Mouse (Mus musculus) G1E (cell line): ENCODE measurements around the gene Zzz3. TPM values are rescaled to one million over a fixed set of nuclear protein-coding genes. Genes with fewer than 3 reads are reported as not detected.

Source experiments
- ATAC-seq: 2 replicates; pipeline ENCODE4 v1.8.0; 2016; ENCODE audit warnings: mild to moderate bottlenecking; ENCODE audit not compliant: insufficient number of reproducible peaks, poor library complexity, low FRiP score, severe bottlenecking; ENCODE audit errors: extremely low read depth
- DNase-seq: peaks from one replicate; pipeline ENCODE4 v3.0.0; 2012; ENCODE audit warnings: low spot score
- H3K27me3 ChIP-seq: 2 replicates; pipeline ENCODE4 v1.6.1; 2012; ENCODE audit warnings: mild to moderate bottlenecking, low read length, inconsistent platforms; ENCODE audit not compliant: insufficient read depth
- H3K36me3 ChIP-seq: replicated peaks from 2 replicates; pipeline ENCODE3; 2012; ENCODE audit warnings: mild to moderate bottlenecking, inconsistent platforms
- H3K4me1 ChIP-seq: 2 replicates; pipeline ENCODE4 v1.6.1; 2012; ENCODE audit warnings: low read depth, low read length, inconsistent platforms, mixed read lengths; ENCODE audit not compliant: insufficient read depth
- H3K4me3 ChIP-seq: 2 replicates; pipeline ENCODE4 v1.5.1; 2012; ENCODE audit warnings: low read depth, mild to moderate bottlenecking, inconsistent platforms, low read length, moderate library complexity, mixed read lengths
- H3K9me3 ChIP-seq: replicated peaks from 2 replicates; pipeline ENCODE4 v1.6.1; 2012; ENCODE audit warnings: inconsistent platforms
- CTCF ChIP-seq: IDR thresholded peaks from 2 replicates; pipeline ENCODE4 v1.5.1; 2012; ENCODE audit warnings: low read depth, low read length, inconsistent platforms, mixed read lengths
- GATA1 ChIP-seq: IDR thresholded peaks from 2 replicates; pipeline ENCODE4 v1.6.1; 2012; ENCODE audit warnings: borderline replicate concordance, low read length, inconsistent platforms, mixed read lengths
- GATA2 ChIP-seq: IDR thresholded peaks from 2 replicates; pipeline ENCODE4 v1.6.1; 2012; ENCODE audit warnings: low read depth, low read length, inconsistent platforms, borderline replicate concordance
- POLR2AphosphoS5 ChIP-seq: IDR thresholded peaks from 2 replicates; pipeline ENCODE4 v1.6.1; 2012; ENCODE audit warnings: low read depth, low read length, inconsistent platforms; ENCODE audit not compliant: insufficient replicate concordance
- TAL1 ChIP-seq: conservative IDR thresholded peaks from 2 replicates; pipeline ENCODE4 v1.6.1; 2012; ENCODE audit warnings: low read depth, low read length, inconsistent platforms, mixed read lengths
- polyA plus RNA-seq: library from polyadenylated mRNA; stranded (reverse); fragments of >175 nt; gene quantifications from 2 replicates; pipeline ENCODE4 v1.2.3, GENCODE M21; 2012
- total RNA-seq, 2 experiments: library from RNA; stranded (forward) in 1 of 2; stranded (reverse) in 1 of 2; fragments of 200-1000 nt in 1 of 2; fragments of >200 nt in 1 of 2; fragmentation: Nextera tagmentation in 1 of 2; gene quantifications; 2 replicates each; pipeline ENCODE4 v1.2.3; 2014 to 2017

Gene Zzz3
- total and polyA plus RNA-seq, 3 experiments, result 14.3 to 85.5 (median 64.4) TPM

GRCm38 (mm10) chr3:152364181-152364580, 31.1 kb upstream of the Zzz3 start:
- DNase-seq (no peak), ATAC-seq (no peak)
- Histone ChIP-seq H3K36me3 (peaks cover 81% of the 10 kb centered on the region), H3K27me3 (no peaks in the 10 kb centered on the region), H3K4me1 (peaks cover 5% of the 10 kb centered on the region; the same call in 1 of the 2 replicates), H3K9me3 (no peaks in the 10 kb centered on the region), H3K4me3 (no peak overlapping the region)
- no peak for TF ChIP-seq CTCF

- H3K4me1 ChIP-seq, result no peaks in the 10 kb centered on the region
- no peaks in the 10 kb centered on the region for H3K9me3 ChIP-seq
- TF ChIP-seq GATA1, result no peak
- TF ChIP-seq TAL1, result no peak
- TF ChIP-seq POLR2AphosphoS5, result no peak
- no peak for TF ChIP-seq GATA2
- TF ChIP-seq CTCF, result no peak
- DNase-seq, result no peak
- peaks cover 83% of the 10 kb centered on the region for H3K36me3 ChIP-seq
- no peaks in the 10 kb centered on the region for H3K27me3 ChIP-seq
- no peak overlapping the region for H3K4me3 ChIP-seq
- ATAC-seq, result no peak
Measured at GRCm38 (mm10) chr3:152376063-152376462, 19.2 kb upstream of the Zzz3 start.

- Histone ChIP-seq H3K4me1 (no peaks in the 10 kb centered on the region), H3K4me3 (no peak overlapping the region), H3K9me3 (no peaks in the 10 kb centered on the region), H3K36me3 (peaks cover 70% of the 10 kb centered on the region), H3K27me3 (no peaks in the 10 kb centered on the region)
- TF ChIP-seq GATA2 (no peak), CTCF (no peak), POLR2AphosphoS5 (no peak), GATA1 (no peak), TAL1 (no peak)
- DNase-seq (no peak), ATAC-seq (no peak)
Measured at GRCm38 (mm10) chr3:152384106-152384505, 11.2 kb upstream of the Zzz3 start.

- DNase-seq (peak; percentile 84), ATAC-seq (peak; percentile 62)
- peak overlapping the region; percentile 87 for H3K4me3 ChIP-seq
- no peaks in the 10 kb centered on the region for H3K27me3 ChIP-seq
- peaks cover 39% of the 10 kb centered on the region for H3K36me3 ChIP-seq
- H3K9me3 ChIP-seq, result no peaks in the 10 kb centered on the region
- TF ChIP-seq POLR2AphosphoS5, result no peak
- TF ChIP-seq GATA2, result no peak
- TF ChIP-seq CTCF, result no peak
- no peak for TF ChIP-seq TAL1
- TF ChIP-seq GATA1, result no peak
- peaks cover 52% of the 10 kb centered on the region for H3K4me1 ChIP-seq
Measured at GRCm38 (mm10) chr3:152396278-152396987, 1.2 kb downstream of the Zzz3 start.

- ATAC-seq, result no peak
- TF ChIP-seq GATA2, result no peak
- TF ChIP-seq POLR2AphosphoS5, result no peak
- no peak for TF ChIP-seq CTCF
- TF ChIP-seq TAL1, result no peak
- Histone ChIP-seq H3K27me3 (no peaks in the 10 kb centered on the region), H3K9me3 (no peaks in the 10 kb centered on the region), H3K4me3 (peak overlapping the region; percentile 87), H3K36me3 (peaks cover 39% of the 10 kb centered on the region), H3K4me1 (peaks cover 57% of the 10 kb centered on the region)
- DNase-seq, result no peak
Measured at GRCm38 (mm10) chr3:152396988-152397314, 1.7 kb downstream of the Zzz3 start.

GRCm38 (mm10) chr3:152397335-152397940, 2.2 kb downstream of the Zzz3 start:
- DNase-seq (no peak), ATAC-seq (no peak)
- TF ChIP-seq GATA2, result no peak
- TF ChIP-seq CTCF, result no peak
- TF ChIP-seq TAL1, result no peak
- TF ChIP-seq GATA1, result no peak
- TF ChIP-seq POLR2AphosphoS5, result no peak

More at GRCm38 (mm10) chr3:152397335-152397940, 2.2 kb downstream of the Zzz3 start:
- Histone ChIP-seq H3K4me3 (peak overlapping the region; percentile 87), H3K9me3 (no peaks in the 10 kb centered on the region), H3K36me3 (peaks cover 36% of the 10 kb centered on the region), H3K27me3 (no peaks in the 10 kb centered on the region), H3K4me1 (peaks cover 61% of the 10 kb centered on the region)
